10 mouse cellular contexts compared by ENCODE assay signal in the genomic region with DNA sequence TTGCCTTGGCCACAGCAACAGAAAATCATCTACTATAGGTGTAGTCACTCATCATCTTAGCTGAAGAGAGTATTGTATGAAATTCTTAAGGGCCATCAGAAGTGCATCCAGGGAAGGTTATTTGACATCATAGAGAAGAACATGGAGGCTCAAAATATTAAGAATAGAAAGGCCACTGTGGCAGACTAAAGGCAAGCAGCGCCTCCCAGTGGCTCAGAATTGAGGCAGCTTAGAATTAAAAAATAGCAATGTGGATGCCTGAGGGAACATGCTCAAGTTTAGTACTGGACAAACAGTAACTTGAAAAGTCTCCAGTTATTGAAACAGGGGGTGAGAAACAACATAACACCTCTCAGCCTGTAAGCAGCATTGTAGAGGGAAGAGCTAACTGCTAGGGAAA.
DNase-seq lines count a peak whose midpoint lies in the region; ATAC-seq and TF ChIP-seq lines count a peak whose summit lies in the region.
"Had no signal": no experiment of that assay in that cellular context is flagged by ENCODE, and none has a peak within 500 bp of the region (broad histone marks: within the 10 kb centered on the region; RNA-seq: fewer than 3 reads in every experiment).

No protein-coding gene starts in this region.

- H3K36me3 ChIP-seq in heart, adult 2 months (ENCODE audit: control insufficient read depth, insufficient read depth, low read length), result no peaks in the 10 kb centered on the region
- no peaks in the 10 kb centered on the region for H3K36me3 ChIP-seq in heart, embryonic 12.5 days
- no peaks in the 10 kb centered on the region for H3K36me3 ChIP-seq in spleen, adult 2 months (ENCODE audit: control insufficient read depth, insufficient read depth, low read length)
- peaks cover 4% of the 10 kb centered on the region for H3K36me3 ChIP-seq in midbrain, embryonic 10.5 days
- H3K36me3 ChIP-seq: heart, embryonic 13.5 days; stomach, embryonic 15.5 days had no signal

- 0 out of 2 replicates have a peak, but pooled peaks cover 6% of the 10 kb centered on the region for H3K9me3 ChIP-seq in heart, embryonic 12.5 days (replicated peaks)
- H3K9me3 ChIP-seq in midbrain, embryonic 10.5 days (replicated peaks), result peaks cover 5% of the 10 kb centered on the region; the same call in 1 of the 2 replicates
- H3K9me3 ChIP-seq: heart, embryonic 13.5 days; stomach, embryonic 15.5 days had no signal

- H3K27ac ChIP-seq in heart, adult 2 months, result no peak overlapping the region
- no peak overlapping the region for H3K27ac ChIP-seq in heart, embryonic 12.5 days (ENCODE audit: poor library complexity, severe bottlenecking)
- no peak overlapping the region for H3K27ac ChIP-seq in spleen, adult 2 months (ENCODE audit: insufficient read depth, low read length)
- no peak overlapping the region for H3K27ac ChIP-seq in midbrain, embryonic 10.5 days (replicated peaks)
- H3K27ac ChIP-seq: heart, embryonic 13.5 days; stomach, embryonic 15.5 days had no signal

- H3K4me1 ChIP-seq in heart, adult 2 months (ENCODE audit: control insufficient read depth, insufficient read depth, low read length), result no peaks in the 10 kb centered on the region
- H3K4me1 ChIP-seq in heart, embryonic 12.5 days (replicated peaks), result no peaks in the 10 kb centered on the region
- H3K4me1 ChIP-seq in spleen, adult 2 months (ENCODE audit: control insufficient read depth, insufficient read depth, insufficient read length), result no peaks in the 10 kb centered on the region
- no peaks in the 10 kb centered on the region for H3K4me1 ChIP-seq in midbrain, embryonic 10.5 days
- H3K4me1 ChIP-seq: heart, embryonic 13.5 days; stomach, embryonic 15.5 days had no signal

- DNase-seq in heart, adult 2 months, result peak; percentile 19 to 60
- peak in 1 of 2 experiments; percentile 27 for DNase-seq in spleen, adult 2 months (ENCODE audit: low read depth in 1 of 2, low spot score in 2 of 2)
- DNase-seq in spleen, adult 12 weeks (ENCODE audit: low spot score), result no peak
- peak; percentile 58 for DNase-seq in cerebellum, adult 9-10 months
- DNase-seq in layer of hippocampus, postnatal 14 days (ENCODE audit: low spot score in 2 of 2), result peak; percentile 14 to 24
- peak; percentile 56 for DNase-seq in thymus, postnatal 4 days
- no peak for DNase-seq in midbrain, embryonic 10.5 days (ENCODE audit: low spot score)

- WGBS in heart, adult 2 months, result 49% methylated on average over 1 of the region's 1 CpGs
- WGBS in heart, embryonic 12.5 days, result 28% methylated on average over 1 of the region's 1 CpGs
- WGBS in spleen, adult 2 months, result 42% methylated on average over 1 of the region's 1 CpGs
- 45% methylated on average over 1 of the region's 1 CpGs for WGBS in midbrain, embryonic 10.5 days

- intact Hi-C loops in heart, adult 2 months (cut with DNase I), result loop anchor here (1.0 to 2.0 kb wide), 2 partner anchors 198 to 316 kb away; no protein-coding TSS in a partner anchor

- H3K4me2 ChIP-seq in heart, embryonic 12.5 days, result no peak overlapping the region
- H3K4me2 ChIP-seq: heart, embryonic 13.5 days; stomach, embryonic 15.5 days had no signal

- H3K9ac ChIP-seq in heart, adult 2 months (ENCODE audit: low read depth, low read length), result no peak overlapping the region
- H3K9ac ChIP-seq in heart, embryonic 12.5 days, result no peak overlapping the region
- H3K9ac ChIP-seq: heart, embryonic 13.5 days; stomach, embryonic 15.5 days had no signal

- no peak for ATAC-seq in heart, embryonic 12.5 days (ENCODE audit: insufficient number of reproducible peaks, low FRiP score)

- TF ChIP-seq EP300 in heart, adult 2 months (IDR thresholded peaks at IDR 0.05; ENCODE audit: insufficient read depth, low read depth, low read length), result no peak

- H3K79me2 ChIP-seq in heart, adult 2 months (replicated peaks; ENCODE audit: control insufficient read depth, insufficient read depth, low read length), result no peaks in the 10 kb centered on the region

- H3K27me3 ChIP-seq in heart, adult 2 months (ENCODE audit: control insufficient read depth, insufficient read depth, low read length), result no peaks in the 10 kb centered on the region
- no peaks in the 10 kb centered on the region for H3K27me3 ChIP-seq in heart, embryonic 12.5 days (replicated peaks)
- no peaks in the 10 kb centered on the region for H3K27me3 ChIP-seq in spleen, adult 2 months (ENCODE audit: control insufficient read depth, insufficient read depth, low read length)
- H3K27me3 ChIP-seq in midbrain, embryonic 10.5 days (ENCODE audit: low read depth, poor library complexity, severe bottlenecking), result no peaks in the 10 kb centered on the region
- H3K27me3 ChIP-seq: heart, embryonic 13.5 days; stomach, embryonic 15.5 days had no signal

- peak; percentile 81 for TF ChIP-seq CTCF in heart, adult 2 months (IDR thresholded peaks at IDR 0.05)
- TF ChIP-seq CTCF in spleen, adult 2 months (IDR thresholded peaks at IDR 0.05; ENCODE audit: extremely low read depth, insufficient read depth, insufficient read length, insufficient replicate concordance), result peak; percentile 46; the same call in 1 of the 2 replicates

- TF ChIP-seq POLR2A in heart, adult 2 months (IDR thresholded peaks at IDR 0.05; ENCODE audit: insufficient read depth, low read depth, low read length), result no peak
- no peak for TF ChIP-seq POLR2A in spleen, adult 2 months (IDR thresholded peaks at IDR 0.05; ENCODE audit: low read depth, low read length)

- no peak overlapping the region for H3K4me3 ChIP-seq in heart, adult 2 months
- no peak overlapping the region for H3K4me3 ChIP-seq in heart, embryonic 12.5 days
- H3K4me3 ChIP-seq in spleen, adult 2 months (ENCODE audit: extremely low read depth, insufficient read depth, insufficient read length), result no peak overlapping the region
- H3K4me3 ChIP-seq in midbrain, embryonic 10.5 days, result no peak overlapping the region
- H3K4me3 ChIP-seq: heart, embryonic 13.5 days; stomach, embryonic 15.5 days had no signal

Comparison
In these comparisons a context has a peak if more than half of its experiments do, and no peak if none do; other contexts are left out.
1. DNase-seq: peak in heart, adult 2 months (2 of 2), cerebellum, adult 9-10 months (single experiment), layer of hippocampus, postnatal 14 days (2 of 2) and thymus, postnatal 4 days (single experiment); none in spleen, adult 12 weeks (single experiment) and midbrain, embryonic 10.5 days (single experiment).